Mouse (Mus musculus) layer of hippocampus, postnatal 14 days (tissue): ENCODE data around the gene Dlgap4. TPM values are rescaled to one million over a fixed set of nuclear protein-coding genes. Genes with fewer than 3 reads are reported as not detected.

ENCODE experiments used
- DNase-seq, 2 experiments: peaks; one replicate each; pipeline ENCODE4 v3.0.0; 2021 to 2022; ENCODE audit warnings: low spot score in 2 of 2, mixed read lengths in 1 of 2
- long read RNA-seq, 2 experiments: library from polyadenylated mRNA; stranded (forward); transcript quantifications; one replicate each; pipeline ENCODE4 v2.0.0; 2021
- total RNA-seq, 2 experiments: library from RNA; stranded (reverse); gene quantifications; 2 replicates each; pipeline ENCODE4 v1.2.3; 2021

Dlgap4 gene
- 100 to 1,000 TPM; 194 TPM for total RNA-seq
- long read RNA-seq, experiment 1, full-length matches to known transcripts: 57 of 165 reads
- long read RNA-seq, experiment 1, partial matches to known transcripts: 51 of 165 reads
- long read RNA-seq, experiment 1, other reads (novel, unspliced or antisense): 57 of 165 reads
- long read RNA-seq, experiment 2, full-length matches to known transcripts: 56 of 173 reads
- long read RNA-seq, experiment 2, partial matches to known transcripts: 34 of 173 reads
- long read RNA-seq, experiment 2, other reads (novel, unspliced or antisense): 83 of 173 reads

DNA sequence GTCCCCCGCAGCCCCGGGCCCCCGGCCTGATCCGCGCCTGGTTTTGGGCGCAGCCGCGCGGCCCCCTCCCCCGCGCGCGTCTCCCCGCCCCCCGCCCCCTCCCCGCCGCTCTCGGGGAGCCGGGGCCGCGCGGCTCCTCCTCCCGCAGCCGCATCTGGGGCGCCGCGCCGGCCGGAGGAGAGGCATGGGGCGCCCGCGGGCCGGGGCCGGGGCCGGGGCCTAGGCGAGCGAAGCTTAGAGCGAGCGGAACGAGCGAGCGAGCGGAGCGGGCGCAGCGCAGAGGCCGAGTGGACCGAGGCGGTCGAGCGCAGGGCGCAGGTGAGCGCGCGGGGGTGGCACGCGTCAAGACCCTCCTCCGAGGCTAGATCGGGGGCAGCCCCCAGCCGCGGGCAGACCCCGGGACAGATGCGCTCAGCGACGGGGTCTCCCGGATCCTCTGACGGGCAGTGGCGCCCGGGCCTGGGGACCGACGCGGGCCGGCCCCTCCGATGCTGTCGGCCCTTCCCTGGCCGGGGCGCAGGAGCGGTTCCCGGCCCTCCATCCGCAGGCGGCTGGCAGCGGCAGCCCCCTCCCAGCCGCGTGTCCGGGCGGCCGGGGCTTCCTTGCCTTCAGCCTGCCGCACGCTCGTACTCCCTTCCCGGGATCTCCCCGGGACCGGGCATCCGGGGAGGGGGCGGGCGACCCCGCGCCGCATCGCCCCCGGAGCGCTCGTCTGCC is at the start of gene Dlgap4:
Gene Dlgap4 (plus strand): TSS at position 165 of the 717 bp plus-strand sequence.
- DNase-seq: peak in 1 of 2 experiments; percentile 45

DNA sequence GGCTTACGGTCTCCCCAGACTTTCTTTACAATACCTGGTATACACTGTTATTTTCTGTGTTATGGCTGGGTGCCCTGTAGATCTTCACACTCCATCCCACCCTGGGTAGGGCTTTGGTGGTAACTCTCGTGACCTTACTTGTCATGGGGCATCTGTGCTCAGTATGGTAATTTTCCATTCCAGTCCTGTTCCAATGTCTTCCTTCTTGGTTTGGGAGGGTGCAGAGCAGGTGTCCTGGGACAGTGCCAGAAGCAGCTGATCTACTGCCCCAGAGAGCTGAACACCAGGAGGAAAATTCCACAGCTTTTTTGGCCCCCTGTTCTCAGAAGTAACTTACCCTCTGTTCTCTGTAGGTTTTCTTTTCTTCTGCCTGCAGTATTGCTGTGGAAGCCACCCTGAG is 47.0 kb upstream of the Dlgap4 start:
- no peak for DNase-seq

DNA sequence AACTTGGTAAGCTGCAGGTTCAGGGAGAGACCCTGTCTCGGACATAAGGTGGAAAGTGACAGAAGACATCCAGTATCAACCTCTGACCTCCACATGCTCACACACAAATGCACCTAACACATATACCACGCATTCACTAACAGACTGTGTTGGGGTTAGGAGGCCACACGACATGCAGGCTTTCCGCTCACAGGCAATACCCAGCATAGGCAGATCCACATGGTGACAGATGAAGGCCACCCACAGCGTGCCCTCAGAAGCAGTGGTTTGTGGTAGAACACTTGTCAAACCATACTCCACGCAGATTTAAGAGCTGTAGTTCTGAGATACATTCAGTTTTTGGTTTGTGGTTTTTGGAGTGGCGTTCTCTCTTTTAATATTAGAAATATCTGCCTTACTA is 44.9 kb upstream of the Dlgap4 start:
- DNase-seq: no peak

DNA sequence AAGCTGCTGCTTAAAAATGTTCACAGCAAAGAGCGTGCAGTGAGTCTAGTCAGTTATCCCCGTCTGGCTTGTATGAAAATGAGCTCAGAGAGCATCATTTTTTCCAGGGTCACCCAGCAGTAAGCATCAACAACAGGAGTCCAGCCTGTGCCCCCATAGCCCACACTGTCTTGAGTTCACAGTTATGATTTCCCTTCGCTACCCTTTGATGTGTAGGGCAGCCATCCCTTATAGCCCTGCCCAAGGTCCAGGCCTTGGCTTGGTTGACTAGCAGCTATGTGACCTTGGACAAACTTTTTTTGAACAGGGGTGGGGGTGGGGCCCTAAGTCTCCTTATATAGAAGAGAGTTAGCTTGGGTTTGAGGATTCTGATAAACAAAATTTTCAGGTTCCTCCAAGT is 44.2 kb upstream of the Dlgap4 start:
- no peak for DNase-seq

DNA sequence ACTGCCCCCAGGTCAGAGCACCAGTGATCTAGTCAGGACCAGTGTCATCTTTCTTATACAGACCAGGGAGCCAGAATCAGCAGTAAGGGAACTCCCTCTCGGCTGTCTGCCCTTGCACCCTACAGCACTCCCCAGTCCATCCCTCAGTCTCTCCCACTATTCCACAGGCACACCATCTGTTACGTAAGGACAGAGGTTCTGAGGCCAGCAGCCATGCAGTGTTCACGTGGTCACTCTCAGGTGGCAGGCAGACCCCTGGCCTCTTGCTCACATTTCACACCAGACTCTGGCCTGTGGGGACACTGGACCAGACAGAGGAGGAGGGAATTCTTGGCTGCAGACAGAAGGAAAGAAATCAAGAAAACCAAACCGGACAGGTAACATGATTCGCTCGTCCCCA is 42.0 kb upstream of the Dlgap4 start:
- DNase-seq: no peak

DNA sequence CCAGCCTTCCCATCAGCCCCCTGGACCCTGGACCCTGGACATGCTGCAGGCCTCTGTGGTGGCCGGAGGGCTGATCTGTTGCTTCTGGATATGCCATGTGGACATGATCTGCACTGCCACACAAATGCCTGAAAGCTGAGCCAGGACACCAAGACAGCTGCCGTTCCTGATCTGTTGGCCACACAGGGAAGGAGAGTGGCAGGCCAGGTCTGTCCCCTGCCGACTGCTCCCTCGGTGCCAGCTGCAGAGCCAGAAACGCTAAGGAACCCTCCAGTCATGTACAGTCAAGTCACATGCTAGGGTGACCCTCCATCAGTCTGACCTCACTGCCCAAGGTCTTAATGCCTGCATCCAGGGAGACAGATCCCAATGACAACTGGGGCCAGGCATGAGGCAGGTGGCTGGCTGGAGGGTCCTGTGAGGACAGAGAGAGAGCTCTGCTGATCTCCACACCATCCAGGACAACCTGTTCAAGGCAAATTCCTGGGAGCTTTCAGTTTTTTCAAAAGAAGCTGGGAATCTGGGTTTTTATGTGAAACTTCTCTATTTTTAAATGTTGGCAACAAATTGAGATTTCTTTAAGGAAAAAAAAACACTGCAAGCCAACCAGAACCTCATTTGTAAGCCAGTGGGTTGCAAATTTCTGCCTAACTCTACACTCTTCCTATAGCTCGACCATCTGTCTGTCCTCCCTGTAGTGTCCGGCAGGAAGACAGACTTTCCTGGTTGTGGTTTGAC is 36.5 kb upstream of the Dlgap4 start:
- DNase-seq: no peak

DNA sequence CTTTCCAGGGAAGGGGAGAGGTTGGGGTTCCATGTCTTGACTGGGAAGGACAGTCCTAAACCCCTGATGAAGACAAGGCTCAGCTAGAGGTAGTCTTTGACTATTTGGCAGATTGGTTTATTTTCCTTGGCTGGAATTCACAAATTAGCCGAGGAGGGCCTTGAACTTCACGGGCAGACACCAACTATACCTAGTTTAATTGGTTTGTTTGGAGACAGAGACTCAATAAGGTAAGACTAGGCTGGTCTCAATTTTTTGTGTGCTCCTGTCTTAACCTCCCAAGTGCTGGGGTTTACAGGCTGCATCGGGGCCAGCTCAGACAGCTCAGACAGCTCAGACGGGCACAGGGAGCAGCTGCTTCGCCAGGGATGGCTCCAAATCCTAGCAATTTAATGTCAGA is 33.0 kb upstream of the Dlgap4 start:
- no peak for DNase-seq

DNA sequence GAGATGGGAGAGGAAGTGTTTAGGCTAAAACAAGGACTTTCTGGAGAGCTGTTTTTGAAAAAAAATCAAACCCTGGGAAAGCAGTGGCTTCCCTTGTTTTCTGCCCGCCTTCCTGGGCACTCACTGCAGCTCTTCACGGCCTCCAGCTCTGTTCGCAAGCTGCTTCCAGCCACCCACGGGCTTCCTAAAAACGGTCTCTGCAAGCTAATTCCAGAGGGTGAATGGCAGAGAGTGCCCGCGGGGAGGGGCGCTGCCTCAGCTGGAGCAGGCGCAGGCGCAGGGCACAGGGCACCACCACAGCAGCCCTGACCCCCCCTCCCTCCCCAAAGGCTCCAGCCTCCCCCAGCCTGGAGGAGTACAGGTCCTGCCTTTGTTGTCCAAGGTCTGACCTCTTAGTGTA is 32.3 kb upstream of the Dlgap4 start:
- DNase-seq: peak; percentile 74 to 79

DNA sequence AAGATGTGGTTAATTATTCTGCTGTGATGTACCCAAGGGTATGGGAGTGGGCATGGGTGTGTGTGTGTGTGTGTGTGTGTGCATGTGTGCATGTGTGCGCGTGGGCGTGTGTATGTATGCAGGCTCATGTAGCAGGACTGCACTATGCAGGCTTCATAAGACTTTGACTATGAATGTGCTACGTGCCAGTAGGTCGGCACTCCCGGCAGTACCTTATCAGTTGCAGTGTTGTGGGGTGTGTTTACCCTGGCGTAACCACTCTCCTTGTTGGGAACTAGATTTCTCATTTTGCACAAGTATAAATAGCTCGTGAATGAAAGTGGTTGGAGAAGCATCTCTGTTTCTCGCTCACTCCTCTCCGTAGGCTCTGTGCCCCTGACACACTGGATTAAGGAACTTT is 30.6 kb upstream of the Dlgap4 start:
- DNase-seq: no peak

DNA sequence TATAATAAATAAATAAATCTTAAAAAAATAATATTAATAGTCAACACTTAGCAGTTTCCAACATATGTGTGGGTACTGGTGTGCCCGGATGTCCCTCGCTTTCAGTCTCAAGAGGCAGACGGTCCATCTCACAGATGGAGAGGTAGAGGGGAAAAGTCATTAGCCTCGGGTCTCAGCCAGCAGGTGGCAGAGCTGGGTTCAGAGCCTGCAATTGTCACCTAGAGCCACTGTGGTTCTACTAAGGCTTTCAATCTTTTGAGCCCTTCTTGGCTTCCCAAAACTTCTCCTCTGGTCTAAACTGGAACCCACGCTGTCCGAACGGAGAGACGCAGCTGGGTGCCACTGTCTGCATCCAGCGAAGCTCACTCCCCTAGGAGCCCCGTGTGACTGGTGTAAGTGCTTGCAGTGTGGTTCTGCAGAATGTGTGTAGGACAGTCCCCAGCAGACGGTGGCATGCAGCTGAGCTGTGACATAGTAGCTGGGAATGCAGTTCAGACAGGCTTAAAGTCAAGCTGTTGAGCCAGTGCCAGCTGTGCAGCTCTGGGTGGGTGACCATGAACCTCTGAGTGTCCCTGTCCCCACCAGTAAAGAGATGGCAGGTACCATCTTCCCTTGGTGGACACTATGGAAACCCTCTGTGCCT is 29.2 kb upstream of the Dlgap4 start:
- no peak for DNase-seq

DNA sequence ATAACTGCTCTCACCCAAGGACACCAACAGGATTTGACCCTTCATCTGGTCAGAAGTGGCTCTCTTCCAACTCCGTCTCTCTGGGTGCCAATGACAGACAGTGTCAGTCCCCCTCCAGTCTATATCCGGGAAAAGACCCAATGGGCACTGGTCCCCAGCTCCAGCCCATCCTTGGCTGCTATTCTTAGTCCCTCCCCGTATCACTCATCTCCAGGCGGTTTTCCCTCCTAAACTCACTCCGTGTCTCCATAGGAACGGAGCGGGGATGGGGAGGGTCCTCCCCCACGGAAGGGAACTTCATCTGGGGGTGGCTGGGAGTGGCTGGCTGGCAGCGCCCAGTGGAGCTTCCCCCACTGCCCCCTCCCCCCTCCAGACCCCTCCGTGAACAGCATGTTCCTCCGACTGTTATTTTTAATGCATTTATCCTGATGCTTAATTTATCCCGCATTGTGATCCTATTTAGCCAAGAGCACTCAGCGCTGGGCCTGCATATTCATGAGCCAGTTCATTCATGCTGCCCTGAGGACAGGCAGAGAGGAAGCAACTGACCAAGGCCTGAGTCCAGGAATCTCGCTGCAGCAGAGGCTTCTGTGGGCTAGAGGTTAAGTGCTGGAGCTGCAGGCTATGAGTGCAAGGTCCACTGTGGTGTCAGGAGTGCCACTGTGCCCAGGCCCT is 28.6 kb upstream of the Dlgap4 start:
- DNase-seq: peak; percentile 46 to 67

DNA sequence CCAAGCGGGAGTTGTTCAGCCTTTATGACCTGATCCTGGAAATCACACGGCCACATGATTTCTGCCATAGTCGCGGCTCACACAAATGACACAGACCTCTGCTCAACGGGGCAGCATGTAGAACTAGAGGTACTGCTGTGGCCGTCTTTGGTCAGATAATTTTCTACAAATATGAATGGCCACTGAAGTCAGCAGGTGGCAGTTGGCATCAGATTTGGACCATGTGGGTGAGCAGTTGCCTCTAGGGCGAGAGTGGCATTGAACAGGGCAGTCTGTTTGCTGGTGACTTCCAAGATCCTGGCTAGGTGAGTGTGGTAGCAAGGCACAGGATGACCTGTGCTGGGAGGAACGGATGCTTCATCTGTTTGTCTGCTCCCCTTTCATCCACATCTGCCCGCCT is 24.0 kb upstream of the Dlgap4 start:
- DNase-seq: no peak

DNA sequence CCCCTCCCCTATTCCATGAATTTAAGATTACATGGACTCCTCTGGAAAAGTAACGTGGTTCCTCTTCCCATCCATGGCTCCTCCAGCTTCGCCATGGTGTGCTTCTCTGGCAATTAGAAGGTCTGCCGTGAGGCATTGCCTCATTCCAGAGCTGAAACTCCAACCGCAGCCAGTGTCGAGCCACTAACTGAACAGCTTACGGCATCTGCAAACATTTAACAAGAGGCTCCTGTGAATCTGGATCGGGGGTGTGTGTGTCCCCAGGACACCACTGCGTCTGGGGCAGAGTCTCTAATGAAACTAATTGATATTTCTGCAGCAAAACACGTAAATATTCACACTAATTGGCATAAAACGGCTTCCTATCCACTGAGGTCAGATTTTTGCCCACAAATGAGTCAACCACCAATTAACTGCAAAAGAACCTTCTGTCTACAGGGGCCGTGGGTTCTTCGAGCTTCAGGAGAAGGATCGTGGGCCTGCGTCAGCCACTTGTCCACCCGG is 18.5 kb upstream of the Dlgap4 start:
- no peak for DNase-seq

DNA sequence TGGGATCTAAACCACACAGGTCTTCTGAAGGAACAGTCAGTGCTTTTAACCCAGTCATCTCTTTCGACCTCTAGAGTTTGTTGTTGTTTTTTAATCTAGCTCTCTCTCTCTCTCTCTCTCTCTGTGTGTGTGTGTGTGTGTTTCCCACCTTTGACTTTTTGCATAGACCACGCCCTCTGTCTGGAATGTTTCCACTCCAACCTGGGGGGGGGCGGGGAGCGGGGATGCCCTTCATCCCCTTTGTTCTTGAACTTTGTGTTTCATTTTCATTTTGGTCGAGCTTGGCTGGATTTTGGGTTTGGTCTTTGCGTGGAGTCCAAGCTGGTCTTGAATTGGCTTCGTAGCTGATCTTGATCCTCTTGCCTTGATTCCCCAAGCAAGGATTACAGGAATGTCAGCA is 10.9 kb upstream of the Dlgap4 start:
- DNase-seq: no peak

DNA sequence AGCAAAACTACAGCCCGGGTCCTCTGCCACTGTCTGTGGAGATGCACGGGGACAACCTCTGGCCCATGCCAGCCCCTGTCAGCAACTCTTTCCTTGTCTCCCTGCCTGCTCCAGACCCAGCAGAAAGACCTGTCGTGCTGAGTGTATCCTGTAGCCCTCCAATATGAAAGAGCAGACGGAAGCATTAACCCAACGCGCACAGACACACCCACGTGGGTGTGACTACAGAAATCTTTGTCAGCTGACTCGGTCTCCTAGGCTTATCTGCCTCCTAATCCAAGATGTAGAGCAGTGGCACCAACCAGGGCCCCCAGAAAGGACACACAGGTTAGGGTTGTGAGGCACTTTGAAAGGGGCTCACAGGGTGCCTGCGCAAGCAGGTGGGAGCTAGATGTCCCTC is 9.8 kb upstream of the Dlgap4 start:
- DNase-seq: no peak

DNA sequence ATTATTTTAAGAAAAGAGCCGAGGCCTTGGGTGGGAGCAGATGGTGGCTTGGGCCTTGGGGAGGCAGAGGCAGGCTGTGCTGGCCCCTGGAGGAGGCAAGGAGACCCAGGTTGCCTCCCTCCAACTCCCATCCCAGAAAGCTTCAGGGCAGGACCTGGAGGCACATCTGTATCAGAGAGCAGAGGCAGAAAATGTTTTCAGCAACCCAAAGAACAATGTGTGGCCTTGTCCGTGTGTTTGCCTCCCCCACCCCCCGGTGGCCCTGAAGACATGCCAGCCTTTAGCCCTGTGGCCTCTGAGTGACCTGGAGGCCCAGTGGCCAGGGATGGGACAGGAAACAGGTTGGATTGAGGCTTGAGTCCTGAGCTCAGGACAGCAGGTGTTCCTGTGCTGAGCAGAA is 8.4 kb upstream of the Dlgap4 start:
- DNase-seq: no peak

DNA sequence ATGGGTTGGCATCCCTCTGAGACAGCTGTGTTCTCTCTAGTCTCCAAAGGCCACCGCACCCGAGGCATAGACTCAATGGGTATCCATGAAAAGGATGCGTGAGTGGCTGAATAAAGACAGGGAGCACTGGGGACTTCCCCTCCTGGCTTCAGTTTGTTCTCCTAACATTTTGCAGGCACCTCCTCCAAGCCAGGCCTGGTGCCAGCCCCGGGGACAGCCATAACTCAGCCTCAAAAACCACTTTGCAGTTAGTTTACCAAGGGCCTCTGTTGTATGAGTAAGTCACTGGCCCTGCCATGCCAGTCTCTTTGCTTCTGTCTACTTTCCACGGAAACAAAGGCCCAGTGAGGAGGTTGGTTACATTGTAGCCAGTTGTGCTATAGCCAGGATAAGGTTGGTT is 7.5 kb upstream of the Dlgap4 start:
- no peak for DNase-seq

DNA sequence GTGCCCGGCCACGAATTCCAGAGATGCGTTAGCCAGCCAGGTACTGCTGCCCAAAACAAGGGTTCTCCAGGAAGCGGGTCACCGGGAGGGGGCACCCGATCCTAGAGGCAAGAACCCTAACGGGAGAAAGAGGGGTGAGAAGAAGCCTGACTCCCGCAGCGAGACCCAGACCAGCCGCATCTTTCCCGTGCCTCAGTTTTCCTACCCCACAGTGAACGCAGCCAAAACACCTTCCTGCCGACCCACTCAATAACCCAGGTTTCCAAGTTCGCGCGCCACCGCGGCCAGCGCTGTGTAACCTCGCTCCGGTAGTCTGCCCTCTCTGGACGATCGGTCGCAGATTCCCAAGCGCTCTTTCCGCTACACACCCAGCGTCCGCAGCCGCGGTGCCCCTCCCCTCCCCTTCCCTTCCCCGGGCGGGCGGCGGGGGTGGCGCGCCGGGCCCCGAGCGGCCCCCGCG is 394 bp upstream of the Dlgap4 start:
- DNase-seq: peak; percentile 67 to 73

DNA sequence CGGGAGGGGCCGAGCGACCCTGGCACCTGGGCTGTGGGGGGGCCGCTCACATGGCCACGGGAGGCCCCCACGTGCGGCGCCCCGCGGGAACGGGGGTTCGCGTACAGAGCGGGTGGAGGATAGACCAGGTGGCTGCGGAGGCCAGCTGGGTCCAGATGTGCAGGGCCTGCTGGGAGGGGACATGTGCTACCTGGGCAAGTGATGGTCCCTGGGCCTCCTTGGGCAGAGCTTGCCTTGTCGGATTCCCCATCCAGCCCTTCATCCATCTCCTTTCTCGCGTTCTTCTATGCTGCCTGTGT is 702 bp downstream of the Dlgap4 start:
- peak in 1 of 2 experiments; percentile 39 for DNase-seq

DNA sequence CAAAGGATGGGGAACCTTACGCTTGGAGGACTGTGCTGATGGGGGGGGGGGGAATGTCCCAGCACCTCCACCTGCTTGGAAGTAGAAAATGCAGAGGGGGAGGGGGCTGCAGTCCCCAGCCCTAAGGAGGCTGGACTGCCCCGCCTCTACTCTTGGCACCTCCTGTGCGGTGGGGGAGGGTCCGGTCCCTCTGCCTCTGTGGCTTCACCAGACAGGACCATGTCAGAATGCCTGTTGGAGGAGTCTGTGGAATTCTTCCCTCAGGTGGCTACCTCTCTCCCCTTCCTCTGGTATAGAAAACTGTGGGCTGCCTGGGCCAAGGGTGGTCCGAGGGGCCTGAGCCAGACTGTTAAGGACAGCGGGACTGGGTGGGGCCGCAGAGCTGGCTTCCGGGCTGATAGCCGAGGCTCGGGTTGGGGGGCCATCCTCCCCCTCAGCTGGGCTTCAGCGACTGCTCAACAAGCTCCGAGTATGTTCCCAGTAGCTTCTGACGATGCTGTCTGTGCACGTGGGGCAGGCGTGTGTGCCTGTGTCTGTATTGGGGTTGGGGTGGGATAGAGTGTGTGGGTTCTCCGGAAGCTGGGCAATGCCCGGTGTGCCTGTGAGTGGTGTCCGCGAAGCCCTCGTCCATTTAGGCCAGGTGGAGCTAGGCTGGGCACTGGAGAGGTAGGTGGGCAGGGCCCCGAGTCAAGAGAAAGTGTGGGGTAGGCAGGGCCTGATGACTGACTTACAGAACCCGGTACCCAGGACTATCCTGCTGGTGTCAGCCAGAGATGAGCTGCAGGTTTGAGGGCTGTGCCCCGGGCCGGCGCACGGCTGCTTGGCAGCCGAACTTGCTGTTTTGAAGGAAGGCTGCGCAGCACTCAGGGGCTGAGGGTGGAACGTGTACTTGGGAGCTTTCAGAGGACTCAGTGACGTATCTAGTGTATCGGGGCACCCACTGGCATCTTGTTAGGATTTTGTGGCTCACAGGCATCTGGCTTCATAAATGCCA is 1.5 kb downstream of the Dlgap4 start:
- DNase-seq: peak in 1 of 2 experiments; percentile 24
